Mouse (Mus musculus): ENCODE results near the gene Ncoa4. TPM values are rescaled to one million over a fixed set of nuclear protein-coding genes. Genes with fewer than 3 reads are reported as not detected.
"Not testable (repeated sequence)": the region's sequence is repeated elsewhere in the genome, so short reads cannot be mapped to it uniquely, and the experiment has no call there.

The Ncoa4 gene
- polyA plus RNA-seq, 1 experiment: 57.2 TPM

- Histone ChIP-seq H3K27me3 (replicated peaks; ENCODE audit: control insufficient read depth, insufficient read depth, low read length) (no peaks in the 10 kb centered on the region), H3K27ac (ENCODE audit: insufficient read depth, low read depth, low read length) (no peak overlapping the region; the same call in 1 of the 2 replicates), H3K36me3 (ENCODE audit: control insufficient read depth, insufficient read depth, low read length) (no peaks in the 10 kb centered on the region), H3K4me3 (ENCODE audit: insufficient read depth, low read depth, low read length) (no peak overlapping the region), H3K4me1 (ENCODE audit: control insufficient read depth, insufficient read depth, low read length) (peaks cover 37% of the 10 kb centered on the region)
- no peak for DNase-seq
- 39% methylated on average over 2 of the region's 2 CpGs for WGBS
- no peak for TF ChIP-seq CTCF (conservative IDR thresholded peaks at IDR 0.05; ENCODE audit: insufficient read depth, insufficient read length, low read depth, low read length)
- TF ChIP-seq POLR2A (IDR thresholded peaks at IDR 0.05; ENCODE audit: low read depth, low read length): no peak
These were observed 6.4 kb downstream of the Ncoa4 start for GRCm38 (mm10) chr14:32166062-32166441.

DNA sequence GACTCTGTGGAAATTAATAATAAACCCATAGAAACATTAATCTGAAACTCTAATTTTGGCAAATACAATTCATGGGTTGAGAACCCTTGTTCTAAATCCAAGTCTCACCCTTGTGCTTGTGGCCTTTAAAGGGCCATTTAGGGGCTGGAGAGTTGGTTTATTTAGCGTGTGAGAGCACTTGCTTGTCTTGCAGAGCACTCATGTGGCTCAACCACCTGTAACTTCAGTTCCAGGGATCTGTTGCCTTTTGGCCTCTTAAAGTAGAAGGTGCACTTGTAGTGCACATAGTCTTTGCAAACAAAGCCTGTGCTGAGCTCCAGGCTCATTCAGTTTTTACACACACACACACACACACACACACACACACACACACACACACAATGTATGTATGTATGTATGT lies 7.2 kb downstream of the Ncoa4 start:
- peak overlapping the region; percentile 5; the same call in 1 of the 2 replicates for H3K4me3 ChIP-seq (ENCODE audit: insufficient read depth, low read depth, low read length)
- 21% methylated on average over 1 of the region's 1 CpGs for WGBS
- H3K4me1 ChIP-seq (ENCODE audit: control insufficient read depth, insufficient read depth, low read length): peaks cover 33% of the 10 kb centered on the region
- peak; percentile 38 for DNase-seq
- no peak for TF ChIP-seq POLR2A (IDR thresholded peaks at IDR 0.05; ENCODE audit: low read depth, low read length)
- no peak for TF ChIP-seq CTCF (conservative IDR thresholded peaks at IDR 0.05; ENCODE audit: insufficient read depth, insufficient read length, low read depth, low read length)
- H3K36me3 ChIP-seq (ENCODE audit: control insufficient read depth, insufficient read depth, low read length): no peaks in the 10 kb centered on the region
- no peaks in the 10 kb centered on the region for H3K27me3 ChIP-seq (replicated peaks; ENCODE audit: control insufficient read depth, insufficient read depth, low read length)
- H3K27ac ChIP-seq (ENCODE audit: insufficient read depth, low read depth, low read length): no peak overlapping the region

DNA sequence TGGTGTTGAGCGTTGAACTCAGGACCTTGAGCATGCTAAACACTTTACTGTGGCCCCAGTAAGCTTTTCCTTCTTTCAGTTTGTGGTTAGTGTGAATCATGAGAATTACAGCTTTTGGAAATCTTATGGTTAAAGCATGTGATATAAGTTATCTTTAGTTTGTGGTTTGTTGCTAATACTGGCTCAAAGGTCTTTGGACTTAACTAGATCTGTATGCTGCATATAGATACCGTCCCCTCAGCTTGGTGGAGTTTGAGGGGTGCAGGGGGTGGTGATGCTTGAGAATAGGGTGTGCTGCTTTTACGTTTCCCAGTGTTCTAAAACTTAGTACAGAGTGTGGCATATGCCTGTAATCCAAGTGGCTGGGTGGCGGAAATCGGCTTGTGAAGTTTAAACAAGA lies 7.7 kb downstream of the Ncoa4 start:
- peaks cover 31% of the 10 kb centered on the region for H3K4me1 ChIP-seq (ENCODE audit: control insufficient read depth, insufficient read depth, low read length)
- no peak for DNase-seq
- H3K27ac ChIP-seq (ENCODE audit: insufficient read depth, low read depth, low read length): no peak overlapping the region
- no peak overlapping the region for H3K4me3 ChIP-seq (ENCODE audit: insufficient read depth, low read depth, low read length)
- no peaks in the 10 kb centered on the region for H3K36me3 ChIP-seq (ENCODE audit: control insufficient read depth, insufficient read depth, low read length)
- WGBS: 77% methylated on average over 5 of the region's 5 CpGs
- no peak for TF ChIP-seq CTCF (conservative IDR thresholded peaks at IDR 0.05; ENCODE audit: insufficient read depth, insufficient read length, low read depth, low read length)
- no peak for TF ChIP-seq POLR2A (IDR thresholded peaks at IDR 0.05; ENCODE audit: low read depth, low read length)
- no peaks in the 10 kb centered on the region for H3K27me3 ChIP-seq (replicated peaks; ENCODE audit: control insufficient read depth, insufficient read depth, low read length)

GRCm38 (mm10) chr14:32168653-32169231 lies 9.1 kb downstream of the Ncoa4 start:
- WGBS: 71% methylated on average over 3 of the region's 3 CpGs
- Histone ChIP-seq H3K4me3 (ENCODE audit: insufficient read depth, low read depth, low read length) (no peak overlapping the region), H3K27me3 (replicated peaks; ENCODE audit: control insufficient read depth, insufficient read depth, low read length) (no peaks in the 10 kb centered on the region), H3K36me3 (ENCODE audit: control insufficient read depth, insufficient read depth, low read length) (no peaks in the 10 kb centered on the region; the same call in 1 of the 2 replicates), H3K27ac (ENCODE audit: insufficient read depth, low read depth, low read length) (no peak overlapping the region), H3K4me1 (ENCODE audit: control insufficient read depth, insufficient read depth, low read length) (peaks cover 31% of the 10 kb centered on the region)
- TF ChIP-seq CTCF (conservative IDR thresholded peaks at IDR 0.05; ENCODE audit: insufficient read depth, insufficient read length, low read depth, low read length) (no peak), POLR2A (IDR thresholded peaks at IDR 0.05; ENCODE audit: low read depth, low read length) (no peak)
- no peak for DNase-seq

DNA sequence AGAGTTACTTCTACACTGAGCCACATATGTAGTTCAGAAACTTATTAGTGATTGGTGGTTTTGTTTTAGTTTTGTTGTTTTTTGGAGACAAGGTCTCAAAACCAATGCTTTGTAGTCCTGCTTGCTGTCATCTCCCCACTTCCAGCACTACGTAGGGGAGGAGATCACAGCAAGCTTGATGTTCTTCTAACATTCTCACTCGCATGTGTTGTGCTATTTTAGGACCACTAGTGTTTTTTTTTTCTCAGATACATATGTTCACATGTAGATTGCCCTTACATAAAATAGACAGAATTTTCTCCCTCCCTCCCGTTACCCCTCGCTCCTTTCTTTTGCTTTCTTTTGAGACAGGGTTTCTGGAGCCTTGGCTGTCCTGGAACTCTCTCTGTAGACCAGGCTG lies 10.5 kb downstream of the Ncoa4 start:
- no peaks in the 10 kb centered on the region for H3K27me3 ChIP-seq (replicated peaks; ENCODE audit: control insufficient read depth, insufficient read depth, low read length)

DNA sequence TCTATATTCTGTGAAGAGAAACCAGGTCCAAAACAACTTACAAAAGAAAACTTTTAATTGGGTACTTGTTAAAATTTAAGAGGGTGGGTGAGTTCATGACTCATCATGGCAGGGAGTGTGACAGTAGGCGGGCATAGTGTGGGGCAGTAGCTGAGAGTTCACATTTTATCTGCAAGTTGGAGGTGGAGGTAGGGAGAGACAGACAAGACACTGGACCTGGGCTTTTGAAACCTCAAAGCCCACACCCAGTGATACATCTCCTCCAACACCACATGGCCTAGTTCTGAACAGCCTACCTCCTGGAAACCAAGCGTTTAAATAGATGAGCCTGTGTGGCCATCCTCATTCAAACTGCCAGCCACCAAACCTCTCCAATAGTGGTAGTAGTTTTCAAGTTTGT lies 15.6 kb downstream of the Ncoa4 start:
- Histone ChIP-seq H3K27me3 (replicated peaks; ENCODE audit: control insufficient read depth, insufficient read depth, low read length) (no peaks in the 10 kb centered on the region), H3K4me3 (ENCODE audit: insufficient read depth, low read depth, low read length) (no peak overlapping the region), H3K36me3 (ENCODE audit: control insufficient read depth, insufficient read depth, low read length) (peaks cover 5% of the 10 kb centered on the region), H3K4me1 (ENCODE audit: control insufficient read depth, insufficient read depth, low read length) (peaks cover 8% of the 10 kb centered on the region), H3K27ac (ENCODE audit: insufficient read depth, low read depth, low read length) (no peak overlapping the region)
- 71% methylated on average over 2 of the region's 2 CpGs for WGBS
- DNase-seq: no peak
- no peak for TF ChIP-seq POLR2A (IDR thresholded peaks at IDR 0.05; ENCODE audit: low read depth, low read length)
- TF ChIP-seq CTCF (conservative IDR thresholded peaks at IDR 0.05; ENCODE audit: insufficient read depth, insufficient read length, low read depth, low read length): no peak

More for the DNA sequence above, 10.5 kb downstream of the Ncoa4 start:
- Histone ChIP-seq H3K4me1 (ENCODE audit: control insufficient read depth, insufficient read depth, low read length) (peaks cover 22% of the 10 kb centered on the region), H3K27ac (ENCODE audit: insufficient read depth, low read depth, low read length) (no peak overlapping the region), H3K4me3 (ENCODE audit: insufficient read depth, low read depth, low read length) (no peak overlapping the region), H3K36me3 (ENCODE audit: control insufficient read depth, insufficient read depth, low read length) (peaks cover 2% of the 10 kb centered on the region)
- WGBS: 89% methylated on average over 4 of the region's 4 CpGs
- TF ChIP-seq POLR2A (IDR thresholded peaks at IDR 0.05; ENCODE audit: low read depth, low read length) (no peak), CTCF (conservative IDR thresholded peaks at IDR 0.05; ENCODE audit: insufficient read depth, insufficient read length, low read depth, low read length) (no peak)
- DNase-seq: no peak

DNA sequence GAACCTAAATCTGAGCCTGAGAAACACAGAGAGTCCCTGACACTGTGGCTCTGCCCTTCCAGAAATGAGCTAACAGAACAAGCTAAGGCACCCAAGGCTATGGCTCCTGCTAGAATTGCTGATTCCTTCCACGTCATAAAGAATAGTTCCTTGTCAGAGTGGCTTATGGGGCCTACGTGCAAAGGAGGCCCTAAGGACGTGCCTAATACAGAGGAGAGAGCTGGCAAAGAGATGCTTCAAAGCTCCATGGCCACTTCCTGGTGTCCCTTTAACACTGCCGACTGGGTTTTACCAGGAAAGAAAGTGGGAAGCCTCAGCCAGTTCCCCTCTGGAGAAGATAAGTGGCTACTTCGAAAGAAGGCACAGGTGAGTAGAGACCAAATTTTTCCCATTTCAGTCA lies 16.9 kb downstream of the Ncoa4 start:
- H3K4me3 ChIP-seq (ENCODE audit: insufficient read depth, low read depth, low read length); H3K36me3 ChIP-seq (ENCODE audit: control insufficient read depth, insufficient read depth, low read length); DNase-seq; H3K27me3 ChIP-seq (replicated peaks; ENCODE audit: control insufficient read depth, insufficient read depth, low read length); H3K4me1 ChIP-seq (ENCODE audit: control insufficient read depth, insufficient read depth, low read length); H3K27ac ChIP-seq (ENCODE audit: insufficient read depth, low read depth, low read length): not testable (repeated sequence)
- 62% methylated on average over 5 of the region's 5 CpGs for WGBS

All from kidney, adult 2 months (tissue).